Mouse (Mus musculus) B cell, adult 62 days (primary cell): Measurements from ENCODE around the gene Sgce. TPM values are rescaled to one million over a fixed set of nuclear protein-coding genes. Genes with fewer than 3 reads are reported as not detected.

Experiments
- total RNA-seq: library from RNA; stranded (reverse); gene quantifications from 4 replicates; pipeline ENCODE4 v1.2.4, GENCODE M21; 2023

Gene Sgce
- 0.69 to 1.4 TPM (median 0.79 TPM) in 4 replicates for total RNA-seq

GRCm38 (mm10) chr6:4746696-4747439 is at the start of gene Sgce, which contains the start of gene Peg10:
Gene Sgce (minus strand): TSS chr6:4747207.
Gene Peg10 (plus strand): TSS chr6:4747306.

Other genes starting within 250 kb of the Sgce start
- gene Col1a2, start 242.4 kb downstream of the Sgce start, total RNA-seq: 0.17 to 1.9 TPM (median 0.33 TPM) in 4 replicates
- 17.6 to 24.9 TPM (median 18.9 TPM) in 4 replicates for gene Casd1, start 146.4 kb downstream of the Sgce start, total RNA-seq
- gene Peg10, start 99 bp upstream of the Sgce start, total RNA-seq: 0.37 to 0.60 TPM (median 0.45 TPM) in 4 replicates
- gene Ppp1r9a, start 155.7 kb upstream of the Sgce start, total RNA-seq: 0.12 to 0.38 TPM in 2 of 4 replicates, not detected in the others